Mouse (Mus musculus) forebrain, embryonic 12.5 days (tissue): Measurements from ENCODE around the gene Plcd1. TPM values are rescaled to one million over a fixed set of nuclear protein-coding genes. Genes with fewer than 3 reads are reported as not detected.

Experiments used
- ATAC-seq: fragments of 200-750 bp; cut with Nextera tagmentation; 2 replicates; pipeline ENCODE4 v1.8.0; 2017; ENCODE audit warnings: moderate TSS enrichment; ENCODE audit not compliant: low FRiP score
- H3K27ac ChIP-seq: fragments of 300-500 bp; sonication (generic); 2 replicates; pipeline ENCODE4 v1.5.1; 2016; ENCODE audit warnings: mild to moderate bottlenecking
- H3K27me3 ChIP-seq: fragments of 300-500 bp; sonication (generic); 2 replicates; pipeline ENCODE4 v1.6.1; 2016; ENCODE audit warnings: mild to moderate bottlenecking
- H3K36me3 ChIP-seq: fragments of 300-500 bp; sonication (generic); replicated peaks from 2 replicates; pipeline ENCODE4 v1.6.1; 2016; ENCODE audit warnings: mild to moderate bottlenecking
- H3K4me1 ChIP-seq: fragments of 300-500 bp; sonication (generic); 2 replicates; pipeline ENCODE4 v1.6.1; 2016
- H3K4me2 ChIP-seq: fragments of 300-500 bp; sonication (generic); 2 replicates; pipeline ENCODE4 v1.6.1; 2016; ENCODE audit warnings: mild to moderate bottlenecking, moderate library complexity
- H3K4me3 ChIP-seq: fragments of 300-500 bp; sonication (generic); replicated peaks from 2 replicates; pipeline ENCODE4 v1.5.1; 2016; ENCODE audit warnings: mild to moderate bottlenecking
- H3K9ac ChIP-seq: fragments of 300-500 bp; sonication (generic); 2 replicates; pipeline ENCODE4 v1.6.1; 2016; ENCODE audit warnings: mild to moderate bottlenecking
- H3K9me3 ChIP-seq: fragments of 300-500 bp; sonication (generic); 2 replicates; pipeline ENCODE4 v1.6.1; 2016
- WGBS: fragments of 180-500 bp; shearing (Covaris S2); methylation state at CpG from one replicate; pipeline ENCODE4 v1.1.7; 2016; 5-methylcytosine and 5-hydroxymethylcytosine counted together
- microRNA-seq: library from miRNA; unstranded; fragments of <30 nt; microRNA quantifications from one replicate; pipeline ENCODE4, GENCODE M21; 2017
- polyA plus RNA-seq: library from polyadenylated mRNA; unstranded; fragments of >200 nt; fragmentation: Nextera tagmentation; extraction: Ambion mirVana; gene quantifications from 2 replicates; pipeline ENCODE4 v1.2.1, GENCODE M21; 2016

Gene Plcd1
- polyA plus RNA-seq, 1 experiment from 2014 or later: 16.8 TPM

DNA sequence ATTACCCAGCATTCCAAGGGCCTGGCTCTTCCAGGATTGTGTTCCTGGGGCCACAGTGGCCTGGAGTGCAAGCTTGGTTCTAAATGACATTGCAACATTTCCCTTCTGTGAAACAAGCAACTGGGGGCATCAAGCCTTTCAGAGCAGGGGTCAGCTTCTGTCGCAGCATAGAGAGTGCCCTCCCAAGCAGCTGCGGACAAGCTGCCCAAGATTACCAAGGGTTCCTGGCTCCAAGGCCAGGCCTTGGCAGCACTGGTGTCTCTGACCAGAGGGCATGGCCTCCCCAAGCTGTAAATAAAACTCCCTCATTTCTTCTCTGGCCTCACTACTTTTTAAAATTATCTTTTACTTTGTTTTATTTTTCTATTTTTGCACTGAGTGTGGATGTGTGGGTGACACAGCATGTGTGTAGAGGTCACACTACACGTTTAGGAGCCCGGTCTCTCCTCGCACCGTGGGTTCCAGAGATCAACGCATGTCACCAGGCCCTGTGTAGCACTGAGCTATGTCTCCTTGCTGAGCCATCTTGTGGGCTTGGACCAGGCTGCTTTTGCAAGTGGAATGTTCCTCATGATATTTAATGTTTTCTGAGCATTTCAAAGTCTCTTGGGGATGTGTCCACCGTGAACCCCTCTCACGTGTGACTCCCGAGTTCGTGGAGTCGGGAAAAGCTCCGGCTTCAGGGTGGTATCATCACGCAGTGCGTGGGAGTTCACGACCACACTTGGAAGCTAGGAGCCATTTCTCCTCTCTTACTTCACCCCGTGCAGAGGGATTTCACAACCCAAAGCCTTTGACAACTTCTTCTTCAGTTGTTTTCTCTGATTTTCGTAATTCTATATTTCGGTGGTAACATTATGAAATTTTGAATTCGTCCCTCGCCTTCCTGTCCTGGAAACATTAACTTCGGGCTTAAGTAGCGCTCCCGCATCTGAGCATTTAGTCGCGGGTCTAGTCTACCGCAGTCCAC is 64.8 kb downstream of the Plcd1 start:
- no peak overlapping the region for H3K9ac ChIP-seq
- ATAC-seq: no peak
- WGBS: 93% methylated on average over 27 of the region's 27 CpGs
- H3K4me3 ChIP-seq: no peak overlapping the region
- H3K27ac ChIP-seq: no peak overlapping the region
- no peaks in the 10 kb centered on the region for H3K9me3 ChIP-seq
- peaks cover 20% of the 10 kb centered on the region for H3K4me1 ChIP-seq
- H3K4me2 ChIP-seq: no peak overlapping the region
- no peaks in the 10 kb centered on the region for H3K36me3 ChIP-seq
- H3K27me3 ChIP-seq: no peaks in the 10 kb centered on the region; the same call in 1 of the 2 replicates

DNA sequence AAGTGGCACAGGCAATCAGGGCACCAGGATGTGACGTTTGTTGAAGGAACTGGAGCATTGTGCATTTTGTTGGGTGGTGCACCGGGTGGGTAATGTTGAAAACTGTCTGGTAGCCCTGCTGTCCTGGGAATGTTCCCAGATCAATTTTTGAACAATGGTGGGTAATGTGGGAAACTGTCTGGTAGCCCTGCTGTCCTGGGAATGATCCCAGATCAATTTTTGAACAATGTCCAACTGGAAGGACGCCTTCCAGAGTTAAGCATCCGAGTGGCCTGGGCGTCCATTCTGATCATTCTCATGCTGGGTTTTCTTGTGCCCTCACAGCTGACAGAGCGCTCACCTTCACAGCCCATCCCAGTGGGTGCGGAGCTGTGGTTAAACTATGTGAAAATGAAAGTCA is 66.0 kb downstream of the Plcd1 start:
- Histone ChIP-seq H3K27me3 (no peaks in the 10 kb centered on the region), H3K27ac (no peak overlapping the region), H3K4me2 (no peak overlapping the region), H3K4me1 (peaks cover 8% of the 10 kb centered on the region), H3K9me3 (no peaks in the 10 kb centered on the region), H3K9ac (no peak overlapping the region), H3K4me3 (no peak overlapping the region), H3K36me3 (no peaks in the 10 kb centered on the region)
- 94% methylated on average over 7 of the region's 7 CpGs for WGBS
- no peak for ATAC-seq

DNA sequence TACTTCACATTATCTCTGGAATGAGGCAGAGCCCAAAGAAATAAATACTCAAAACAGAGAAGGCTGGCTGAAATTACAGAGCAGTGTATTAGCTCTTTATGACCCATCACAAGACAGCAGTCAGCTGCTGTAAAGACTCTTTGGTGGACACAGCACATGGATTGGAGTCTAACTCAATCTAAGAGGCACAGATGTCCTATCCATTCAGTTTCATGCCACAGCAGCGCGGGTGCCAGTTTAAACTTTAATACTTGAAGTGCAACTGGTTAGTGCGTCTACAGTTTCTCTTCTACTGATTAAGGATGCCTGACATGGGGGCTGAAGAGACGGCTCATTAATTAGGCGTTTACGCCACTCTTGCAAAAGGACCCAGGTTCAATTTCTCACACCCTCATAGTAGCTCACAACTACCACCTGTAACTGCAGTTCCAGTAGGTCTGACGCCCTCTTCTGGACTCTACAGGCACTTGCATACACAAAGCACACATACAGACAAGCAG is 67.4 kb downstream of the Plcd1 start:
- 86% methylated on average over 7 of the region's 7 CpGs for WGBS

DNA sequence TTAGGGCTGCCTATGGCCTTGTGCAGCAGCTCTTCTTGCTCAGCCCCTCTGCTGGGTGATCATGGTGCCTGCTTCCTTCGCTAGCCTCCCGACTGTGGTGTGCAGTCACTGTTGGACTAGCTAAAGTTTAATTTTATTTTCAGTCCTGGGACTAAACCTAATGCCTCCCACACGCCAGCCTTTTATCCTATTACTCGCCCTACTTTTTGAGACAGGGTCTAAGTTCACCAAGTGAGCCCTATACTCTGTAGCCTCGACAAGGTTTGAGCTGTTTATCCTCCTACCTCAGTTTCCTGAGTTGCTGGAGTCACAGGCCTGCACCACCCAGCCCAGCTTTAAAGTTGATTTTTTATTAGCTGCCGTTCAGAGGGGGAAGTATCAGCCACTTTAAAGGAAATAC is 68.0 kb downstream of the Plcd1 start:
- no peak overlapping the region for H3K9ac ChIP-seq
- 0 out of 2 replicates have a peak, but pooled peaks cover 7% of the 10 kb centered on the region for H3K4me1 ChIP-seq
- no peak for ATAC-seq
- no peak overlapping the region for H3K4me2 ChIP-seq
- H3K36me3 ChIP-seq: no peaks in the 10 kb centered on the region
- H3K27ac ChIP-seq: no peak overlapping the region
- 87% methylated on average over 6 of the region's 6 CpGs for WGBS
- no peaks in the 10 kb centered on the region for H3K9me3 ChIP-seq
- no peaks in the 10 kb centered on the region for H3K27me3 ChIP-seq
- H3K4me3 ChIP-seq: no peak overlapping the region

More for the DNA sequence above, 67.4 kb downstream of the Plcd1 start:
- Histone ChIP-seq H3K4me3 (no peak overlapping the region), H3K9ac (no peak overlapping the region), H3K27me3 (no peaks in the 10 kb centered on the region), H3K4me2 (no peak overlapping the region), H3K4me1 (0 out of 2 replicates have a peak, but pooled peaks cover 7% of the 10 kb centered on the region), H3K9me3 (no peaks in the 10 kb centered on the region), H3K36me3 (no peaks in the 10 kb centered on the region), H3K27ac (no peak overlapping the region)
- no peak for ATAC-seq

DNA sequence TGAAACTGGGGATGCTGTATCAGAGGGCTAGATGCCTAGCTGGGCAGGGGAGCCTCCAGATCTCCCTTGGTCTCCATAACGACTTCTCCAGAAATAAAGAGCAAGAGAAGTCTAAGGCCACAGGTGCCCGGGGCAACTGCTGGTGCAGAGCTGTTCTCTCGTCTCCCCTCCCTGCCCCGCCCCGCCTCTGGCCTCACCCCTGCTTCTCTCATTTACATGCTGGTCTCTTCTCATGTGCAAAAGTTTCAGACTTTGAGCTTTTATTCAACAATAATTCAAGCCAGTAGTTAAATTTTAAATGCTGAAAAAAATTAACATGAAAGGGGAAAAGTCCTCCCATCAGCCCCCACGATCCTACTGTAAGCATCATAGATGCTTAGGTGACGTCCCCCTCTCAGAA is 71.6 kb downstream of the Plcd1 start:
- Histone ChIP-seq H3K4me3 (no peak overlapping the region), H3K4me1 (0 out of 2 replicates have a peak, but pooled peaks cover 7% of the 10 kb centered on the region)
- 73% methylated on average over 7 of the region's 7 CpGs for WGBS

More for the DNA sequence above, 71.6 kb downstream of the Plcd1 start:
- H3K27ac ChIP-seq: no peak overlapping the region
- no peak overlapping the region for H3K9ac ChIP-seq
- no peaks in the 10 kb centered on the region for H3K9me3 ChIP-seq
- ATAC-seq: no peak
- no peaks in the 10 kb centered on the region for H3K27me3 ChIP-seq
- H3K36me3 ChIP-seq: peaks cover 11% of the 10 kb centered on the region
- no peak overlapping the region for H3K4me2 ChIP-seq

Small RNA genes within 50 kb of the gene (microRNA-seq; reads per million reads assigned to microRNA genes)
- gene Mir26a-1: 10.0 reads per million, percentile 27 among the genes with 10 or more reads in this experiment

Other genes with a start within 250 kb of the Plcd1 start
- gene Ctdspl, start 167.0 kb downstream of the Plcd1 start, polyA plus RNA-seq: 9.0 and 9.6 TPM in 2 replicates
- gene Vill, start 40.7 kb downstream of the Plcd1 start, polyA plus RNA-seq: 6.8 and 6.9 TPM in 2 replicates
- gene Dlec1, start 9.0 kb upstream of the Plcd1 start, polyA plus RNA-seq: 0.79 and 1.0 TPM in 2 replicates
- gene Acaa1b, start 63.6 kb upstream of the Plcd1 start, polyA plus RNA-seq: 0.95 and 2.1 TPM in 2 replicates
- not detected in 2 replicates for gene Gm47289, start 65.7 kb upstream of the Plcd1 start, polyA plus RNA-seq
- gene Slc22a13, start 115.6 kb upstream of the Plcd1 start, polyA plus RNA-seq: not detected in 2 replicates
- 19.9 and 21.6 TPM in 2 replicates for gene Oxsr1, start 228.9 kb upstream of the Plcd1 start, polyA plus RNA-seq
- gene Acaa1a, start 246.2 kb upstream of the Plcd1 start, polyA plus RNA-seq: 73.4 and 75.9 TPM in 2 replicates
- gene Myd88, start 247.9 kb upstream of the Plcd1 start, polyA plus RNA-seq: 5.6 and 5.9 TPM in 2 replicates